Mouse (Mus musculus) ovary, adult 18-20 months (tissue): ENCODE measurements around the gene Adamtsl2.

Experiments
- DNase-seq: peaks from one replicate; pipeline ENCODE4 v3.0.0; 2022; ENCODE audit warnings: low spot score, mixed read lengths

Adamtsl2 gene

DNA sequence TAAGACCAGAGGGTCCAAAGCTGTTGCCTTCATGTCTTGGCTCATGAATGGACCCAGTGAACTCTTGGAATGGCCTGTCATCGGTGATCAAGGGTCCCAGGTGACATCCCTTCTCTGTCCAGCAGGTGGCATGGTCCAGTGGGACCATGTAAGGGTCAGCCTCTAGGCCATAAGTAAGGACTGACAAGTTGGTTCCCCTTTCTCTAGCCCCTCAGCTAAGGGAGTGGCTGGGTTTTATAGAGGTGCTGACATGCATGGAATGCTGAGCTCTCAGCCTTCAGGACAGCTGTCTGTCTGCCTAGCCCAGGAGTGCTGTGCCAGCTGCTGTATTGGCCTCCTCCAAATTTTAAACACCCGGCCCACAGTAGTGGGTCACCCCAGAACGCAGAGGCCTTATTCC, 3.7 kb upstream of the Adamtsl2 start:
- no peak for DNase-seq

DNA sequence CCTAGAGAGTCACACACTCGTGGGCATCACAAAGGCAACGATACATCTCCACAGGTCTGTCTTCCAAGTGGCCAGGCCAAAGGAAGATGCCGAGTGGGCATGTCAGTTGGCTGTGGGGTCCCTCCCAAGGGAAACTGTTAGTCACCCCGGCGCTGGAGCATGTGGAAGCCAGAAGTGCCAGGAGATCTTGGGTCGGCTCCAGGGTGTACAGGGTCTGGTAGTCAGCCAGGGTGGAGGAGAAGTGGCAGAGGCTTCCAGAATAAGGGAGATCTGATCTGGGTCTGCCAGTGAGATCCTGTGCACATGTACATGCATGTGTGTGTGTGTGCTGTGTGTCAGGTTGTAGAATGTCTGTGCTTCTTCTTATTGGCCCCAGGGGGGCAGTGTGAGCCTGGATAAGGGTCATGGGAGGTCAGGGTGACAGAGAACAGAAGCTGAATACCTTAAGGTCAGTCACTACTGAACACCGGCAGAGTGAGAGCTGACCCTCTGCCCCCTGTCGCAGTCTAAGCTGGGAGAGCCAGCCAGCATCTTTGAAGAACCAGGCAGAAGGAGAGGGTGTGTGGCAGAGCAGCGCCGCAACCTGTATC, 1.4 kb upstream of the Adamtsl2 start:
- DNase-seq: no peak

DNA sequence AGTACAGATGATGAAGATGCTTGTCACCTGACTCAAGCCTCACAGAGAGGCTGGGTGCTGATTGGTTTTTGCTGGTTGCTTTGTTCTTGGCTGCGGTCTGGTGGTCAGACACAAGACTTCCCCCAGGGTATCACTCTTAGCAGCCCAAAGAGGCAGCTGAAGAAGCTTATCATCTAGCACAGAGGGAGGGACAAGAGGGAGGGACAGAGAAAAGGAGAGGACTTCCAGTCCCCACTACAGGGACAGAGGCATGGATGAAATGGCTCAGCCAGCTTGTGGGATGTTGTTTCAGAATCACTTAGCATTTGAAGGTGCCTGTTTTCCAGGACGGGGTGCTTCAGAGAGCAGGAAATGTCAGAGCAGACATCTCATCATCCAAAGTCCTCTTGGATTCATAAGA, 867 bp upstream of the Adamtsl2 start:
- no peak for DNase-seq

DNA sequence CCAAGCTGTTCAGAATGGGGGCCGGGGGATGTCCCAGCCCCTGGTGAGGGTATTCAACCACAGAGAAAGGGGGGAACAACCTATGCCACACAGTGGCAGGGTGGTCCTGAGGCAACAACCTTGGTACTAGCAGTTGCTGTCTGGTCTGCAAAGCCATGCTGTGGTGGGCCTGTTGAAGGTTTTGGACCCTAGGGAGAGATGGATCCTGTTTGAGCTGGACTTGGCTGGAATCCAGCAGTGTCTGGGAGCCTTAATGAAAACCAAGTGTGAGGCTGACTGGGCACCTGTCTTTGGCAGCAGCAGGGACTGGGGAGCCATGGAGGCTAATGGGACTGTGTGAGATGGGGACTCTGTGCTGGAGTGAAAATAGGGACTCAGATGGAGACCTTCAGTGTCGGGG, 470 bp downstream of the Adamtsl2 start:
- DNase-seq: no peak

DNA sequence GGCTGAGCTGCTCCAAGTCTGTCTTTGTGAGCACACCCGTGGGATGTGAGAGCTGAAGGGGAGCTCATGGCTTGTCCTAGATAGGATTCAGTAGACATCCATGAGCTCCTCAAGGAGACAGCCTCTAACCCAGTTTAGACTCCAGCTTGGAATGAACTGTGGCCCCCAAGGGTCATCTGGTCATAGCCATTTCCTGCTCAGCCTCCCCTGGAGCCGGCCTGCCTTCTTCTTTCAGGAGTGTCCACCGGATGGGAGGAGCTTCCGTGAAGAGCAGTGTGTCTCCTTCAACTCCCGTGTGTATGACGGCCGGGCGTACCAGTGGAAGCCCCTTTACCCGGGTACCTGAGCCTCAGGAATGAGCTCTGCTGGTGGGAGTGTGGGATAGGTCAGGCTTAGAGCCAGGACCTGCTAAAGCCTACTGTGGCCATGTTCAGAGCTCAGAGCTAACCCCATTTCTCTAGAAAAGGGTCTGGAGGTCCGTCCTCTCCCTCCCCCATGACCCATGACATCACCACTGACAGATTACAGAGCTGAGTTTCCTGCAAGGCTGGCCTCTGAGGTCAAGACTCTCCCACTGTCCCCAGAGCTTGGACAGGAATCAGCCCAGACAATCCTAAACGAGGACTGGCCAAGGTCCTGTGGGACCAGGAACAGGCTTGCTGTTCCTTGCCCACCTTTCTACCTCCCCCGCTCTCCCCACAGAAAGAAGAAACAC, 4.7 kb downstream of the Adamtsl2 start:
- no peak for DNase-seq

GRCm38 (mm10) chr2:27084963-27085362, 5.8 kb downstream of the Adamtsl2 start:
- no peak for DNase-seq

GRCm38 (mm10) chr2:27085801-27086200, 6.6 kb downstream of the Adamtsl2 start:
- DNase-seq: no peak

- no peak for DNase-seq
Observed at GRCm38 (mm10) chr2:27086483-27087010, 7.4 kb downstream of the Adamtsl2 start.

DNA sequence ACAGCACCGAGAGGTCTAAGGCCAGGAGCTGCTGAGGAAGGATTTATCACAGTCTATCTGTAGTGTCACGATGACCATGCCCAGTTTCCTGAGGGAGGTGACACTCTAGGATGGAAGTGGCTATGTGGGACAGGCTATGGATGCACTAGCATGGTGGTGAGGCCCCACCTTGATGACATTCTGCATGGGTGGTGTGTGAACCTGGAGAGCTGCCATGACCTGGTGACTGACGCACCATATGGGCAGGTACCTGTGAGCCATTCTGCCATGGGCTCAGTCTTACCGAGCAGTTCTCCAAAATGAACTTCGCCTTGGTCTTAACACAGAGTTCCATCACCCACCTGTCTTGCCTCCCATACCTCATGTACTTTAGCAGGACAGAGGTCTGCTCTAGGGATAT, 8.4 kb downstream of the Adamtsl2 start:
- no peak for DNase-seq

- no peak for DNase-seq
Observed at GRCm38 (mm10) chr2:27088071-27088644, 9.0 kb downstream of the Adamtsl2 start.

DNA sequence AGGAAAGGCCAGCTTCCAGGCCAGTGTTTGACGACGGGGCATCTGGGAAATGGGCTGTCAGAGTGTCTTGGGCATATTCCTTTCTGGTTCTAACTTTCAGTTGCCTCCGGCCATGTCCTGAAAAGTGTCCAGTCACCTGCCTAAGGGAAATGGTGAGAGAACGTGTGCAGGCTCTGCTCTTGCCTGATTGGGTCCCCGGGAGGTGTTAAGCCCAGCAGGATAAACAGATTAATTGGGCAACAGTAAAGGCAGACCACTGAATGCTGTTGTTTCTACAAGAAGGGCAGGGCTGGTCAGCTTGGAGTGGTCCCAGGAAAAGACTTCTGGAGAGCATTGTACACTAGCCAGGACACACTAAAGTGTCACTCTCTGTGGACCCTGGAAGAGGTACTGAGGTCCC, 9.5 kb downstream of the Adamtsl2 start:
- no peak for DNase-seq

DNA sequence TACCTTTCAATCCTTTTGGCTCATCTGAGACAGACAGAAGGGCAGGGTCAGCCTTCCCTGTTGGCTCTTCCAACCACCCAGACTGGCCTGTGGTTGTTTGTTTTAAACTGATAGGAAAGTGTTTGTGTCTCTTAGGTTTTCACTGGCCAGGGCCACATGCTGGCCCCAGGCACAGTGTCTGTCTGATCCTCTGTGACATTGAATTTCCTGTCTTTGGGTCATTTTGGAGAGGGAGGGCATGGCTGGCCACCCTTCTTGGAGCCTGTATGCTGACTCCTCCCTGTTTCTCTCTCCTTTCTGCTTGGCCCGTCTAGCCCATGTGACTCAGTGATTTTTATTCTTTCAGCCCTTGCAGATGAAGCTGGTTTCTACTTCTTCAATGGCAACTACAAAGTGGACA, 10.1 kb downstream of the Adamtsl2 start:
- no peak for DNase-seq

DNA sequence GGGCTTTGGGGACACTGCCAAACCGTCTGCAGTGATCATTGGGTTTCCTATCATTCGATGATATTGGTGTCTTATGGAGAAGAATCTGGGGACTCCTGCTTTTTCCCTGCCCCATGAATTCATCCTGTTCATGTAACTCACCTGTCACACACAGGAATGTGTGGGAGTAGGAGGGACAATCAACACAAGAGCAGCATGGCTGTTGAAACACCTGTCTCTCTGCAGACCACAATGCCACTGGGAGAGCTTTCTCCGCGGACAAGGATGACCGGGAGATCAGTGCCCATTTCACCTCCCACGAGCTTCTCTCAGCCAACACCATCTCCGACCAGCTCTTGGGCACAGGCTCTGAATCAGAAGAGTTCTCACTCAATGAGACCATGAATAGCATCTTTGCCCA, 16.0 kb downstream of the Adamtsl2 start:
- DNase-seq: no peak

DNA sequence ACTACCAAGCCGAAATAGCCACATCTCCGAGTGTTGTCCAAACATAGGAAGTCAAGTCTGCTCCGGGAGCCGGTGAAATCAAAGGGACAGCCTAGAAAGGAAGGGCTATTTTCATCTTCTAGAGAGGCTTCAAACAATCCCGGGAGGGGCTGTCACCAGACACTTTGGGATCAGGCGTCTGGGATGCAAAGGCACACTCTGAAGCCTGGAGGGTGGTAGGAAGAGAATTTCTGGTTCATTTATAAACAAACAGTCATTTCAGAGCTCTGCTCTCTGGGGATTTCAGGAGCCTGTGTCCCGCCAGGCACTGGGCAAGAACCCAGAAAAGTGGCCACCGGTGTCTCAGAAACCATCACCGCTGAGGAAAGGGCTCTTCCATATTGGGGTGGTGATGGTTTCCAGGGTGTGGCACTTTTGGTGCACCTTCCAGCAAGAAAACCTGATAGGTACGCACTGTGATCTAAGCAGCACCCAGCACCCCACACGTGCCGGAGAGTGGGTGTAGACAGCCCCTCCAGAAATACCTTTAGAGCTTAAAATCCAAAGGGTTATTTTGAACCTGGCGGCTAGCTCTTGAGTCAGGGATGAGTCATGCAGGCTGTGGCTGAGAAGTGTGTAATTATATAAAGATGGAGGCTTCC, 17.3 kb downstream of the Adamtsl2 start:
- DNase-seq: no peak

GRCm38 (mm10) chr2:27097241-27097656, 18.1 kb downstream of the Adamtsl2 start:
- DNase-seq: no peak

GRCm38 (mm10) chr2:27097776-27098175, 18.6 kb downstream of the Adamtsl2 start:
- no peak for DNase-seq

DNA sequence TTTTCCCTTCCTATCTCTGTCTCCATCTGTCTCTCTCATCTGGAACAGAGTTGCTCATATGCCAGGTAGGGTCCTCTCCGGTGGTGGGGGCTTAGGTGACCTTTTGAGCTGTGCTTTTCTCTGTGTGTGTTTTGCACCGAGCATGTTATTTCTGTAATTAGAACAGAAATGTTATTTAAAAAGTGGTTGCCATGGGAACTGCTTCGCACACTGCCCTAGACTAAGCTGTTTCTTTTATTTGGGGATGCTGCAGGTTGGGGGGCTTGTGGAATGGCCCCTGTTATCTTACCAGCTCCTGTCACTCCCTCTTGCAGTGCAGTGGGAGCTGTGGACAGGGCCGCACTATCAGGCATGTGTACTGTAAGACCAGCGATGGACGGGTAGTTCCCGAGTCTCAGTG, 24.4 kb downstream of the Adamtsl2 start:
- DNase-seq: no peak

DNA sequence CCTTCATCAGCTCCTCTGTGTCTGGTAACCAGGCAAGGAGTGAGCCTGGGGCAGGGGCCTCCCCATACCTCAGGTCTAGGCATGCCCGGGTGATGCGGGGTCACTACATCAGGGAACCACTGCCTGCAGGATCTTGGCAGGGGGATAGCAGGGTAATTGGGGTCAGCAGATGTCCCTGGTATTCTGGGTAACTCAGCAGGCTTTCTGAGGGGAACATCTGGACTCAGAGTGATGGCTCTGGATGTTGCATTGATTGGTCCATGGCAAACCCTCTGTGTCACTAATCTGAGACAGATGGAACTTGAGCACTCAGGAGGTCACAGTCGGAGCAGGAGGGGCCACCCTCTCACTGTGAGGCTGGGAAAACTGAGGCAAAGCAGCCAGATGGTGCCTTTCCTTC, 27.6 kb downstream of the Adamtsl2 start:
- DNase-seq: no peak

DNA sequence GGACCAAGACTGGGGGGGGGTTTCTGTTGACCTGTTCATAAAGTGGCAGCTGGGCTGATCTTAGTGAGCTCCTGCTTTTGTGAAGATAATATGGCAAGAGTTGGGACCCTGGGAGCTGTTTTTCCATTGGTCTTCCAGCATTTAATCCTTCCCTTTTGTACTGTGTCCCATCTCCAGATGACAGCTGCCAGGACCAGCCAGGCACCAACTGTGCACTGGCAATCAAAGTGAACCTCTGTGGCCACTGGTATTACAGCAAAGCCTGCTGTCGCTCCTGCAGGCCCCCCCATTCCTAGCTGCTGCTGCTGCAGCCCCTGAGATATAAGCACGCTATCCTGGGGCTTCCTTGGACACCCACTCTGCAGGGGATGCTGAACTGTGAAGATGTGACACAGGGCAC, 29.0 kb downstream of the Adamtsl2 start:
- DNase-seq: no peak

DNA sequence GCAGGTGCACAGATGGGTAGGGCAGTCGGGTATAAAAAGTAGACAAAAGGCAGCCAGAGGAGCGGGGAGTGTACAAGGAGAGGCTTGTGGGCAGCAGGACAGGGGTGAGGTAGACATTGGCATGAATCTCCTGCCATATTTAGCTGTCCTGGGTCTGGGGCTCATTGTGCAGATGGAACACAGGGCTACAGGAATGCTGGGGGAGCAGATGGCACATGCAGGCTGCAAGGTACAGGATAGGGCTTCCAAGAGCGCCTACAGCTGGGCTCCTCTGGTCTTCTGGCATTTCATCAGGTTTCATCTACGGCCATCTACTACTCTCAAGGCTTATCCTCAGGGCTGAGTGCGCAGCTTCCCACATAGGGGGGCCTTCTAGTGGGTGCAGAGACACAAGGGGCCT, 29.9 kb downstream of the Adamtsl2 start:
- no peak for DNase-seq

- no peak for DNase-seq
Observed at GRCm38 (mm10) chr2:27112585-27112984, 33.4 kb downstream of the Adamtsl2 start.

DNA sequence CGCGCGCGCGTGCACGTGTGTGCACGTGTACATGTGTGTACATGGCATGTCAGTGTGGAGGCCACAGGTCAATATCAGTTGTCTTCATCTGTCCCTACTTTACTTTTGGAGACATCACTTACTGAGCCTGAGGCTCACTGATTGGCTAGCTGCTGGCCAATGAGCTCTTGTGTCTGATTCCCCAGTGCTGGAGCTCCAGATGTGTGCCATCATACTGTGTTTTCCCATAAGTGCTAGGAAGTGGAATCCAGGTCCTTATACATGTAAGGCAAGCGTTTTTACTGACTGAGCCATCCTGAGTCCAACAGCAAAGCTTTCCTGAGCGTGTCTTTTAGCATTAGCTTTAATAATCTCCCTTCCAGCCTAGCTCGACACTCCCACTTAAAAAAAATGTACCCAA, 35.0 kb downstream of the Adamtsl2 start:
- DNase-seq: no peak

GRCm38 (mm10) chr2:27118452-27118851, 39.3 kb downstream of the Adamtsl2 start:
- no peak for DNase-seq
